Mouse (Mus musculus) midbrain, embryonic 14.5 days (tissue): ENCODE measurements around the gene Cul3. TPM values are rescaled to one million over a fixed set of nuclear protein-coding genes. Genes with fewer than 3 reads are reported as not detected.

ENCODE experiments used
- ATAC-seq: fragments of 200-750 bp; cut with Nextera tagmentation; 2 replicates; pipeline ENCODE4 v1.8.0; 2017; ENCODE audit warnings: moderate number of reproducible peaks, moderate library complexity; ENCODE audit not compliant: low FRiP score, low TSS enrichment
- DNase-seq: peaks from one replicate; pipeline ENCODE4 v3.0.0-alpha.2; 2015
- H3K27ac ChIP-seq: fragments of 300-500 bp; sonication (generic); replicated peaks from 2 replicates; pipeline ENCODE4 v1.5.1; 2014; ENCODE audit warnings: mild to moderate bottlenecking, low read depth, low read length, moderate library complexity
- H3K27me3 ChIP-seq: fragments of 300-500 bp; sonication (generic); 2 replicates; pipeline ENCODE4 v1.6.1; 2014; ENCODE audit warnings: low read length, control low read depth, mixed read lengths; ENCODE audit not compliant: control insufficient read depth, insufficient read depth
- H3K36me3 ChIP-seq: fragments of 300-500 bp; sonication (generic); 2 replicates; pipeline ENCODE4 v1.6.1; 2014; ENCODE audit warnings: low read length, control low read depth; ENCODE audit not compliant: control insufficient read depth, insufficient read depth
- H3K4me1 ChIP-seq: fragments of 300-500 bp; sonication (generic); 2 replicates; pipeline ENCODE4 v1.6.1; 2014; ENCODE audit warnings: mild to moderate bottlenecking, antibody characterized with exemption, low read length, control low read depth; ENCODE audit not compliant: control insufficient read depth, insufficient read depth
- H3K4me2 ChIP-seq: fragments of 300-500 bp; sonication (generic); 2 replicates; pipeline ENCODE4 v1.6.1; 2014; ENCODE audit warnings: mild to moderate bottlenecking, low read length, moderate library complexity
- H3K4me3 ChIP-seq: fragments of 300-500 bp; sonication (generic); replicated peaks from 2 replicates; pipeline ENCODE4 v1.5.1; 2014; ENCODE audit warnings: low read depth, low read length
- H3K9ac ChIP-seq: fragments of 300-500 bp; sonication (generic); replicated peaks from 2 replicates; pipeline ENCODE4 v1.6.1; 2014; ENCODE audit warnings: mild to moderate bottlenecking, low read length, moderate library complexity
- H3K9me3 ChIP-seq: fragments of 300-500 bp; sonication (generic); 2 replicates; pipeline ENCODE4 v1.6.1; 2016; ENCODE audit warnings: low read length, control low read depth, mixed read lengths; ENCODE audit not compliant: control insufficient read depth
- WGBS: fragments of 180-500 bp; shearing (Covaris S2); extraction: QIAGEN DNeasy Blood & Tissue Kit; methylation state at CpG from one replicate; pipeline ENCODE4 v1.1.7; 2014; 5-methylcytosine and 5-hydroxymethylcytosine counted together
- polyA plus RNA-seq: library from polyadenylated mRNA; unstranded; fragments of >200 nt; fragmentation: Nextera tagmentation; extraction: Ambion mirVana; gene quantifications from 2 replicates; pipeline ENCODE4 v1.2.1, GENCODE M21; 2014

Cul3 gene
- polyA plus RNA-seq, 1 experiment from 2014 or later: 62.5 TPM

GRCm38 (mm10) chr1:80224839-80225412 is 115.4 kb downstream of the Cul3 start:
- DNase-seq (peak; percentile 9), ATAC-seq (no peak)
- 34% methylated on average over 3 of the region's 3 CpGs for WGBS
- Histone ChIP-seq H3K27me3 (no peaks in the 10 kb centered on the region), H3K9me3 (no peaks in the 10 kb centered on the region), H3K4me1 (peaks cover 3% of the 10 kb centered on the region; the same call in 1 of the 2 replicates), H3K9ac (no peak overlapping the region), H3K36me3 (no peaks in the 10 kb centered on the region), H3K27ac (no peak overlapping the region), H3K4me2 (no peak overlapping the region), H3K4me3 (no peak overlapping the region)

DNA sequence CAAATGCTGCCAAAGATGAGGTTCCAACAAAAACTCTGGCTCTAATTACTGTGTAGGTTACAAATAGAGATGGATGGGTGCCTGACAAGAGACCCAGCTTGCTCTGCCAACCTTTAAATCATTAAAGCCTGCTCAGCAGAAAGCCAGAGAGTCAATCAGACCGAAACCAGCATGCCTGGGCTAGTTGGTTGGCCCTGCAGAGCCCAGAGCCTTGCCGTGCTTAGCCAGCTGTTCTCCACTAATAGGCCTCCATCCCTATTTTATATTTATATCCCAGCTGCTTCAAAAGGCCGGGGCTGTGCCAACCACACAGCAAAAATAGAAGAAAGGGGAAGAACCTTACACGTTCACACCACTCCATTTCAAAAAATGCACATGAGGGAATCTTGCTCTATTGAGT is 119.1 kb downstream of the Cul3 start:
- H3K27ac ChIP-seq: no peak overlapping the region
- H3K4me1 ChIP-seq: peaks cover 3% of the 10 kb centered on the region; the same call in 1 of the 2 replicates
- H3K4me3 ChIP-seq: no peak overlapping the region
- no peaks in the 10 kb centered on the region for H3K36me3 ChIP-seq
- no peak overlapping the region for H3K9ac ChIP-seq
- H3K27me3 ChIP-seq: no peaks in the 10 kb centered on the region
- no peak for ATAC-seq
- DNase-seq: peak; percentile 27
- no peak overlapping the region for H3K4me2 ChIP-seq
- no peaks in the 10 kb centered on the region for H3K9me3 ChIP-seq
- 78% methylated on average over 4 of the region's 4 CpGs for WGBS

DNA sequence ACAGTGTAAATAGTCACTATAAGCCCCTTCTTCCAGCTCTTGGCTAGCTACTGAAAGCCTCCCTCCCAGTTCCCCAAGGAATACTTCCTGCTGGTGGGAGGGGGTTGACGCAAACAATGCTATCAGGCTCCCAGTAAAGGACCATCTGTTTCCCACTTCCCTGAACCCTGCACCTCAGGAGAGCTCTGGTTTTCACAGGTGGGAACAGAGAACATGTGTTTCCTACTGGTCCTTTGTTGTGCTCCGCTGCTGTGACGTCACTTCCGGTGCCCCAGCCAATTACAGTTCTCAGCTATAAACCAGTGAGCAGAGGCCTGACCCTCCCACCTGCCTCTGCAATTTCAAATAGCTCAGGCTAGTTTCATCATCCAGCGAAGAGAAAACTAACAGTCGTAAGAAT is 122.0 kb downstream of the Cul3 start, which contains the start of gene Fam124b:
Fam124b (minus strand) TSS at position 206 of the 400 bp plus-strand sequence.
- Histone ChIP-seq H3K9me3 (no peaks in the 10 kb centered on the region), H3K4me1 (no peaks in the 10 kb centered on the region), H3K36me3 (no peaks in the 10 kb centered on the region), H3K4me2 (no peak within 1 kb of the TSS), H3K27me3 (no peaks in the 10 kb centered on the region), H3K4me3 (no peak within 1 kb of the TSS), H3K9ac (no peak within 1 kb of the TSS), H3K27ac (no peak within 1 kb of the TSS)
- ATAC-seq (peak; percentile 53; the same call in 1 of the 2 replicates), DNase-seq (no peak)
- 84% methylated on average over 6 of the region's 6 CpGs for WGBS

Other genes with a start within 250 kb of the Cul3 start
- 0.49 and 0.59 TPM in 2 replicates for gene Fam124b, start 122.0 kb downstream of the Cul3 start, polyA plus RNA-seq
- gene Gm45261, start 121.0 kb upstream of the Cul3 start, polyA plus RNA-seq: not detected in 2 replicates